Mouse (Mus musculus) adrenal gland, postnatal 25 days (tissue): Measurements from ENCODE around the gene Nudt8. TPM values are rescaled to one million over a fixed set of nuclear protein-coding genes. Genes with fewer than 3 reads are reported as not detected.
"Not testable (repeated sequence)": the region's sequence is repeated elsewhere in the genome, so short reads cannot be mapped to it uniquely, and the experiment has no call there.

Experiments used
- DNase-seq: peaks from one replicate; pipeline ENCODE4 v3.0.0; 2021; ENCODE audit warnings: mixed read lengths
- long read RNA-seq: library from polyadenylated mRNA; stranded (forward); transcript quantifications from one replicate; pipeline ENCODE4 v2.0.0, GENCODE M21; 2021
- total RNA-seq: library from RNA; stranded (reverse); gene quantifications from 2 replicates; pipeline ENCODE4 v1.2.3, GENCODE M21; 2021

Gene Nudt8
- total RNA-seq: 18.7 and 24.8 TPM in 2 replicates
- long read RNA-seq, transcript Nudt8-201 (4 exons, 787 nt): major isoform, 12 of 18 reads
- long read RNA-seq, partial matches to known transcripts: 2 of 18 reads
- long read RNA-seq, other reads (novel, unspliced or antisense): 0 of 18 reads

GRCm38 (mm10) chr19:4000119-4000900 lies at the start of gene Nudt8, which contains the start of gene Gm49405:
Gene Nudt8, plus strand, starts transcription at chr19:4000580.
Gene Gm49405, plus strand, starts transcription at chr19:4000626.
- peak; percentile 90 for DNase-seq

GRCm38 (mm10) chr19:3951461-3951860 lies 48.9 kb upstream of the Nudt8 start:
- no peak for DNase-seq

- DNase-seq: no peak
Observed at GRCm38 (mm10) chr19:3952099-3952498, 48.3 kb upstream of the Nudt8 start.

GRCm38 (mm10) chr19:3955033-3955432 lies 45.3 kb upstream of the Nudt8 start:
- no peak for DNase-seq

GRCm38 (mm10) chr19:3955804-3956203 lies 44.6 kb upstream of the Nudt8 start:
- no peak for DNase-seq

GRCm38 (mm10) chr19:3957296-3958036 lies 42.9 kb upstream of the Nudt8 start:
- not testable (repeated sequence) for DNase-seq

GRCm38 (mm10) chr19:3958470-3958869 lies 41.9 kb upstream of the Nudt8 start, which contains the start of gene Aldh3b3:
Gene Aldh3b3, plus strand, starts transcription at chr19:3958645.
- no peak for DNase-seq

- no peak for DNase-seq
Observed at GRCm38 (mm10) chr19:3959030-3959429, 41.4 kb upstream of the Nudt8 start.

GRCm38 (mm10) chr19:3960211-3960610 lies 40.2 kb upstream of the Nudt8 start:
- no peak for DNase-seq

GRCm38 (mm10) chr19:3961805-3962204 lies 38.6 kb upstream of the Nudt8 start:
- not testable (repeated sequence) for DNase-seq

- no peak for DNase-seq
Observed at GRCm38 (mm10) chr19:3962469-3962868, 37.9 kb upstream of the Nudt8 start.

GRCm38 (mm10) chr19:3964030-3964429 lies 36.4 kb upstream of the Nudt8 start:
- no peak for DNase-seq

GRCm38 (mm10) chr19:3966330-3967075 lies 33.9 kb upstream of the Nudt8 start:
- DNase-seq: no peak

GRCm38 (mm10) chr19:3967258-3967657 lies 33.1 kb upstream of the Nudt8 start:
- no peak for DNase-seq

- no peak for DNase-seq
Observed at GRCm38 (mm10) chr19:3972229-3972628, 28.2 kb upstream of the Nudt8 start, which contains the start of gene Aldh3b2. Gene Aldh3b2, plus strand, starts transcription at chr19:3972328.

GRCm38 (mm10) chr19:3974608-3975007 lies 25.8 kb upstream of the Nudt8 start:
- DNase-seq: not testable (repeated sequence)

GRCm38 (mm10) chr19:3975866-3976265 lies 24.5 kb upstream of the Nudt8 start:
- DNase-seq: no peak

GRCm38 (mm10) chr19:3980309-3980708 lies 20.1 kb upstream of the Nudt8 start:
- DNase-seq: peak; percentile 63

- DNase-seq: no peak
Observed at GRCm38 (mm10) chr19:3980917-3981316, 19.5 kb upstream of the Nudt8 start.

- DNase-seq: no peak
Observed at GRCm38 (mm10) chr19:3983527-3984200, 16.7 kb upstream of the Nudt8 start.

- peak; percentile 55 for DNase-seq
Observed at GRCm38 (mm10) chr19:3985261-3985681, 15.1 kb upstream of the Nudt8 start.

GRCm38 (mm10) chr19:3986334-3986733 lies 14.0 kb upstream of the Nudt8 start, which contains the start of gene Acy3:
Gene Acy3, plus strand, starts transcription at chr19:3986570.
- peak; percentile 87 for DNase-seq
